Mouse (Mus musculus) heart, postnatal 36 days (tissue): ENCODE measurements around the gene Tekt3. TPM values are rescaled to one million over a fixed set of nuclear protein-coding genes. Genes with fewer than 3 reads are reported as not detected.

Experiments used
- DNase-seq, 2 experiments: peaks; one replicate each; pipeline ENCODE4 v3.0.0; 2021 to 2022
- intact Hi-C: fragments of 180-260 bp; cut with DNase I; formaldehyde crosslinking; loops from one replicate; pipeline ENCODE4 v1.15.1; 2025
- total RNA-seq, 2 experiments: library from RNA; stranded (reverse); gene quantifications; 2 replicates each; pipeline ENCODE4 v1.2.3; 2021

Tekt3 gene
- total RNA-seq, 2 experiments from 2014 or later = not detected

DNA sequence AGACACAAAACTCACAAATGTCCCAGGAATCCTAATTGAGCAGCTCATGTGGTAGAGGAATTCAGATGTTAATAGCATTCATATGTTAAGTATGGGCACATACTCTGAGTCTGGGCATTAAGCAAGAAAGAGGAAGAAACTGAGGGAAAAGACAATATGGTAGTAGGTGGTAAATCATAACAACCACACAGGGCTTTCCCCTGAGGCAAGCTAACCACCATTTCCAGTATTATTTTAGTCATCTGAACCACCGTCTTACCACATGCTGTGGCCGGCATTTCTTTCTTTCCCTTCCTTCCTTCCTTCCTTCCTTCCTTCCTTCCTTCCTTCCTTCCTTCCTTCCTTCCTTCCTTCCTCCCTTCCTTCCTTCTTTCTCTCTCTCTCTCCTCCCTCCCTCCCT lies 60.8 kb downstream of the Tekt3 start:
- DNase-seq = no peak
- intact Hi-C loops = no loop called here

DNA sequence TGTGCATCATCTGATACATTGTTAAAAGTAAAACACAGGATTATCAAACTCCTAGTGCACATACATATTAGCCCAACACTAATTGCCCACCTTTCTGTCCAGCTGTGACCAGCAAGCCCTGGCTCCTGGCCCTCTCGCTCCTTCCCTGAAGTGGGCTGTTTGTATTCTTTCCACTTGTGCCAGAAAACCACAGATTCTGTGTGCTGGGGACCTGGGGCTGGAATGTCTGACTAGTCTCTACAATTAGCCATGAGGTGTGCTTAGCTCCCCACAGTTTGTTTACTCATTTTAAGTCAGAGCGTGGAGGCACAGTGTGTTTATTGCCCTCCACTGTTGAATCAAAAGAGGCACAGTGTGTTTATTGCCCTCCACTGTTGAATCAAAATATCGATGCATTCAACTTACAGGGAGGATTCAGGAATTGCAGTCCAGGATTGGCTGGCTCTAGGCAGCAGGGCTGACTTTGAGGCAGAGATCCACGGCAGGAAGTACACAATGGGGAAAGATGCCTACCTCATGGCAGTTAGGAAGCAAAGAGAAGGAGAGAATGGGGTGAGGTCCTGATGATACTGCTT lies 61.4 kb downstream of the Tekt3 start:
- intact Hi-C loops = no loop called here
- DNase-seq = no peak

DNA sequence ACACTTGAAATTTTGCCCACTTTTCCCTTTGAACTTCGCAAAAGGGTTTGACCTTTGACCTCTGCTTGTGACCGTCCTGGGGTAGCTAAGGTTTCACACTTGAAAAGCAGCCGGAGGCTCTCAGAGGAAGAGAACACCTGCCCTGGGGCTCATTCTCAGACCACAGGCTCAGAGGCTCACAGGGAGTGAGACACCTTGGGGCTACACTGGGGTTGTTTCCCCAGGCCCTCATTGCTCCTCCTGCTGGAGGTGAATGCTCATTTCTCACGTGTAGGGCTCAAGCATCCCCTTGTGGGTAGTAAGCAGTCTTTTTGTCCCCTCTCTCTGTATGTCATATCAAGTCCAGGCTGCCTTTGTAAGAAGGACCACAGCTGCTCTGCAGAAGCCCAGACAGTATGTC lies 62.9 kb downstream of the Tekt3 start:
- DNase-seq = no peak
- intact Hi-C loops = no loop called here

DNA sequence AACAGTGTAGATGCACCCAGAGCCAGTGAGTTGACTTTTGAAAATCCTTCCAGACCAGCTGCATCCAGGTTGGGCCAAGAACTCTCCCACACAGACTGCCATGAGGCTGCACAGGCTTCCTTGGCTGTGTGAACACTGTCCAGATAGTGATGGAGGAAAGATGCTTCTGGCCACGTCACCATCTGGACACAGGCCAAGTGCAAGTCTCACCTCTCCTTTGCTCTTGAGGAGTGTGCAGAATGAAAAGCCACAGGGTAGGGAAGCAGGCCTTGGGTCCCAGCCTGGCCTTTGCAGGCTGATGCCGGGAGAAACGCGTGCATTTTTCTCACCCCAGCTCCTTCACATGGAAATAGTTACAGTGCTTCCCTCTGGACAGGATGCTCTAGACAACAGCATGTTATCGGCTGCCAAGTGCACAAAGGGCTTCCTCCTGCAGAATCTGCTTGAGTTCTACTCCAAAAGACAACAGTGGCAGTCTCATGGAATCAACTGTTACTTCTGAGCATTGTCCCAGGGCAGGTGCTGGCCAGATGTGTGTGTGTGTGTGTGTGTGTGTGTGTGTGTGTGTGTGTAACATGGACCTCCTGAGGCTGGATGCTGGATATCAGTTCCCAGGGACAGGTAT lies 64.5 kb downstream of the Tekt3 start:
- intact Hi-C loops = no loop called here
- peak in 1 of 2 experiments; percentile 63 for DNase-seq

DNA sequence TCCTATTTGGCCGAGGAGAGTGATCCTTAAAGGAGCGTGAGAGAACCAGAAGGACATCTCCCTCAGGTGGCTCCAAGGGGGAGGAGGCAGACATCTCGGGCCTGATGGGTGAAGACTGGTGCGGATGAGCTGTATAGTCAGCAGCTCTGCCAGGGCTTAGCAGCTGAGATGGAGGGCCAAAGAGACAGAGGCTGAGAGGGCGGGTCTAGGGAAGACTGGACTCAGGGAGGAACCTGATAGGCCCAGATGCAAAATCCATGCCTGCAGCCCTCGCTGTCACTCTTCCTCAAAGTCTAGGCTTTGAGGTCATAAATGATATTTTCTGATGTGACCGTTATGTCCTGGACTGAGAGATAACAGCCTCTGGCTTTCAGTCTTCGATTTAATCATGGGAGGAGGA lies 65.5 kb downstream of the Tekt3 start:
- DNase-seq = no peak
- intact Hi-C loops = no loop called here

DNA sequence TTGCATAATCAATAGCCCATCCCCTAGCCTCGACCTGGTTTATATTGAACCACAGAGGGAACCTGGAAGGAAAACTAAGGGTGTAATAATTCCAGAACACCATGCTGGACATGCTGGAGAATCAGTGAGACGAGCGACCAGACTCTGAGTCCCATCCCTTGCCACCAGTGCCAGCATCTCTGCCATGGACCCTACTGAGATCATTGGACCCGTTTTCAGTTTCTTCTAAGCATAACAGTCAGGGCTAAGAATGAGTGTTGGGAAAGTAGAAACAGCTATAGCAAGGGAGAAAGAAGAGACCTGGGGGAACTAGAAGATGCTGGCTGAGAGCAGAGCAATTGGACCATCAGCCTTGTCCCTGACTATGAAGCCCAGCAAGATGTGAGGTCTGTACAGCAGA lies 66.1 kb downstream of the Tekt3 start:
- DNase-seq = no peak
- intact Hi-C loops = no loop called here

DNA sequence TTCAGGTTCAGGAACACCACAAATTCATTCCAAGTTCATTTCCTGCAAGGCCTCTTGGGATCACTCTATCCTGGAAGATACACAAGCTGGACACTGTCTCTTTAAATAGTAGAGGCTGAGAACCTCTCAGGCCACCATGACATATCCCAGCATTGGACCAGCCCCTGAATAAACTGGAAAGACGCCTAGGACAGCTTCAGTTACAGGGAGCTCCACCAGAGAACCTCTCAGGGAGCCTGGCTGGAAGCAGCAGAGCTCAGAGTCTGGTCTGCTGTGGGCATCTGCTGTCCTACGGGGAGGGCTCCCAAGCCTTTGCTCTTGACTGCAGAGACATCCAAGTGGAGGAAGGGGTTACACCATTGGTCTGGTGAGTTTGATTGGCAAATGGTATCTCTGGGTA lies 67.3 kb downstream of the Tekt3 start, which contains the start of gene Pmp22:
TSS of gene Pmp22 (plus strand) at position 199 of the 400 bp plus-strand sequence.
- intact Hi-C loops = no loop called here
- peak in 1 of 2 experiments; percentile 63 for DNase-seq

DNA sequence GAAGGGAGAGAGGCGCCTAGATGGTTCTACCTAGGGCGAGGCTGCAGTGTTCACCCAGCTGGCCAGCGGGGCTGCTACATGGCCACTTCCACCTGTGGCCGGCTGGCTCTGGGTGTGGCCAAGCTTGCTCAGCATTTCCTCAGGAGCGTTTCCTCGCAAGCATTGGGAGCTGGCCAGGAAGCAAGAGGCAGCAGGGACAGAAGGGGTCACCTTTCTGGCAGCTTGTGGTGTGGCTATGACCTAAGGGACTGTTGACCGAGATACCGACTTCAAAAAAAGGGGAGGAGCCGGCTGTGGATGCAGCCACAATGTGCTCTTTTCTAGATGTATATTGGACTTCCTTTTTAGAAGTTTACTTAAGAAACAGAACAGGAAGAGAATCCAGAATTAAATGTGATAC lies 67.9 kb downstream of the Tekt3 start:
- intact Hi-C loops = no loop called here
- DNase-seq = peak; percentile 58 to 66

DNA sequence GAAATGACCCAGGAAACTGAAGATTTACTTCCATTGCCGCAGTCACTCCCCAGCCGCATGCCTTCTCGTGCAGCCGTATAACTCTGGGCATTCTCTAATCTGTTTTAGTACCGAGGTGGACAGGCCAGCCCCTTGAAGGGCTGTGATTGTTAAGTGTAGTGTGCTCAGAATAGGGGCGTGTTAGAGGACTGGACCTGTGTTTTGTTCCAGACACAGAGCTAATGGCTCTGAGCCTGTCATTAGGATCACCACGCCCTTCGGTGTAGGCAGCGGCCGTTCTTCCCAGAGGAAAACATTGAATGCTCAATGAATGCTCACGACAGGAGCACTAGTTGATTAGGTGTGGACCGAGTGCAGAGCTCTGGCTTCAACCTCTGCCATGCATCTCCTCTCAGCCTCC lies 68.4 kb downstream of the Tekt3 start:
- peak in 1 of 2 experiments; percentile 43 for DNase-seq
- intact Hi-C loops = loop anchor here (2.0 to 5.0 kb wide), 3 partner anchors 103 to 373 kb away; no protein-coding TSS in a partner anchor

DNA sequence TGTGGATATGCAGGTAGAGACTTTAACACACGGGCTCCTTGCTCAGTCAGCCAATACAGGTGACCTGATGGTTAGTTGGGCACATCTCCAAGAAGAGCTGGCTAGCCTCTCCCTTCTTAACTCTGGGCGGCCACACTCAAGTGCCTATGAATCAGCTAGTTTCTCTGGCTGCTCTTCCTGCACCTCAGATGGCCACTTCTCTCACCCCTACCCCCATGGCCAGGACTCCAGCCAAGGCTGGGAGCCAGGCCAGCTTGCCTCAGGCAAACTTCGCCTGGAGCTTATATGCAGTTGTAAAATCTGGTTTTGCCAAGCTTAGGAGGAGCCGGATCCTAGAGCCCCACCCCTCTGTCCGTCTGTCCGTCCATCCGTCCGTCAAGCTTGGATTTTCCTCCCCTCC lies 69.0 kb downstream of the Tekt3 start:
- DNase-seq = peak; percentile 85 to 86
- intact Hi-C loops = loop anchor here (2.0 to 5.0 kb wide), 3 partner anchors 104 to 373 kb away; no protein-coding TSS in a partner anchor

DNA sequence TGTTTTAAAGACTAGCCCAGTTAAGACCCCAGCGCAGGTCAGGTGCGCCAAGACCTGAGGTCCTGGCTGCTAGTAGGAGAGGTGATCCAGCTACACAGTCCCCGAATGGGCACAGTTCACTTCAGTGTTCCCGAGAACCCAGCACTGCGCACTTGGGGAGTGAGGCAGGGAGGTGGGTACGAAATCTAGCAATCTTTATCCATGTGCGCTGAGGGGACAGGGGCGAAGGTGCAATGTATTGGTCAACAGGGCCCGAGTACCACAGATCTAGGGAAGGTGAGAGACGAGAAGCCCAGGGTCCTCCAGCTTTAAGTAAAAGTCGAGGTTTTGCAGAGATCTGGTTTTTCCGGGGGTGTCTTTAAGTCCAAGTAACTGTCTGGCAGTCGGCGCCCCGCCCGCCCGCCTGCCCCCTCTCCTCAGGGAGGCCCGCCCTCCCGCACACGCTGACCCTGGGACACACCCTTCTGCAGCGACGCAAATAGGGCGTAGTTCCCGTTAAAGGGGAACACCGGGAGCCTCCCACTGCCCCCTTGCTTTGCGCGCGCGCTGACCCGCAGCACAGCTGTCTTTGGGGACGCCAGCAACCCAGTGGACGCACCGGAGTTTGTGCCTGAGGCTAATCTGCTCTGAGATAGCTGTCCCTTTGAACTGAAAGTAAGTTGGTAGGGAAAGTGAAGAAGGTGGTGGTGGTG lies 69.7 kb downstream of the Tekt3 start:
- intact Hi-C loops = loop anchor here (2.0 to 5.0 kb wide), 3 partner anchors 104 to 374 kb away; no protein-coding TSS in a partner anchor
- peak; percentile 81 to 82 for DNase-seq

DNA sequence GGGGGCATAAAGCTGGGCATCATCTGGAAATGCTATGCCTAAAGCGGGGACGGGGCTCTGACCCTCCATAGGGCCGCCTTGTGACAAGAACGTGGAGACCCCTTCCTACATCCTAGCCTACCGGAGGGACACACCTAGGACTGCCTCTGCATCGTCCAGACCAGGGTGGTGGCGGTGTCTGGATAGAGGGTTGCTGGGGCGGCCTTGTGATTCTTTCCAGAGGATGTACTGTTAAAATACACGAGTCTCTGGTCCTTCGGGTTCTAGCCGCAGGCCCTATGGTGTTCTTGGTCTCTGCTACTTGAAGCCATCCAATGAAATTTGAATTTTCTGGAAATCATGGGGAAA lies 70.2 kb downstream of the Tekt3 start:
- intact Hi-C loops = loop anchor here (2.0 to 5.0 kb wide), 3 partner anchors 105 to 374 kb away; no protein-coding TSS in a partner anchor
- DNase-seq = no peak

DNA sequence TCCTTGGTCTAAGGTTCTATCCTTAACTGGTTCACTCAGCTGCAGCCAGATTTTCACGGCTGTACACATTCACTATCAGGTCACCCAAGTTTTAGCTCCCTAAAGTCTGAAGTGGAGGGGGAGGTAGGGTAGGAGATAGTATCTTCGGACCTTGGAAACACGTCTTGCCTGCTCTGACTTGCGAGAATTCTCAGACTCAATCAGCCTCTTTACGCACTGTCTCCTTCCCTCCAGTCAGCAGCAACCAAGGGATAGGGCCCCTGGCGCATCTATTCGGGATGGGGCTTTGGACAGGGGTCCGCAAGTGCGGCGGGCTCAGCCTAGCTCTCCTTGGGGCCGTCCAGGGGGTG lies 70.7 kb downstream of the Tekt3 start:
- DNase-seq = no peak
- intact Hi-C loops = loop anchor here (5.0 kb wide), 1 partner anchor 375 kb away; no protein-coding TSS in a partner anchor

DNA sequence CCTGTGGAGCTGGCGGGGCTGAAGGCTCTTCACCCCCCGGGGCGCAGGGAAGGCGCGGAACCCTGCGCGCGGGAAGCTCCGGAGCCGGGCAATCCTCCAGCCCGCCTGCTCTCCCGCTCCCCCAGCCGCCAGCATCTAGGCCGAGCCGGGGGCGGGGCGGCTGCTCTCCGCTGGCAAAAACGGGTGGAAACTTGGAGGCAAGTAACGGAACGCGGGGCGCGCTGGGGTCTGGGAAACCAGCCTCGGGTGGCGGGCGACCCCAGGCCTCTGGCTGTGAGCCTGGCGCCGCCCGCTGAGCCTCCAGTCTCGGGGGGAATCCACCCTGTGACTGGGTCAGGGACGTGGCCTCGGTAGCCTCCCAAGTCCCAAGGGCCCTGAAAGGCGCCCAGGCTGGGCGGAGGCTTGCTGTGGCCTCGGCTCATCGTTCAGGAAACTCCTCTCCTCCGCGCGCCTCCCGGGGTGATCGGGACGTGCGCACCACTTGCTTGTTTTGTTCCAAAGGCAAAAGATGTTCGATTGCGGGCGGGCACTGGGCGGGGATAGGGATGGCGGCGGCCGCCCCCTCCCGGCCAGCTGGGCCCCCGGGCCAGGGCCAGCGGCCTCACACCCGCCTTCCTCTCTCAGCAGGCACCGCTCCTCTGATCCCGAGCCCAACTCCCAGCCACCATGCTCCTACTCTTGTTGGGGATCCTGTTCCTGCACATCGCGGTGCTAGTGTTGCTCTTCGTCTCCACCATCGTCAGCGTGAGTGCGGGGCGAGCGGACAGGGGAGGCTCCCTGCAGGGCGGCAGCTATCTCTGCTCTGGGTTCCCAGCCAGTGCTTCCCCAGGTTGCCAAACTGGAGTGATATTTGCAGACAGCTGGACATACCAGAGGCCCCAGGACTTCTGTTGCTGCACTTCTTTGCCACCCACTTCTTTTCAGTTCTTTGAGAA lies 71.3 kb downstream of the Tekt3 start:
- intact Hi-C loops = loop anchor here (5.0 kb wide), 1 partner anchor 375 kb away; no protein-coding TSS in a partner anchor
- DNase-seq = peak; percentile 81 to 87

DNA sequence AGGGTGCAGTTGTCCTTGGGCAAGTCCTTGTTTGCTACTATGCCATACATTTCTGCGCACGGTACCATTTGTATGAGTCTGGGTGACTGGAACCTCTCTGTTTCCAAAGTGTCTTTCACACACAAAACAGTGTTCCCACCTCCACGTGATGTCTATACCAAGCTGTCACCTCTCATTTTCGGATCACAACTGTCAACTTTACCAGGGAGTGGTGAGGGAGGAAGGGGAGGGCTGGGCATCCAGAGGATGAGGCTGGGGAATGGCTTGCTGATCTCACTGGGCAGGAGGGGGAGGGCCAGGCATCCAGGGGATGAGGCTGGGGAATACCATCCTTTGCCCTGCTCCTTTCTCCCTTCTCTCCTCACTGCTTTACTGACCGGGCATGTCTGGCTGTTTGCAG lies 72.6 kb downstream of the Tekt3 start:
- intact Hi-C loops = loop anchor here (2.0 to 5.0 kb wide), 2 partner anchors 19 to 377 kb away; no protein-coding TSS in a partner anchor
- DNase-seq = no peak

DNA sequence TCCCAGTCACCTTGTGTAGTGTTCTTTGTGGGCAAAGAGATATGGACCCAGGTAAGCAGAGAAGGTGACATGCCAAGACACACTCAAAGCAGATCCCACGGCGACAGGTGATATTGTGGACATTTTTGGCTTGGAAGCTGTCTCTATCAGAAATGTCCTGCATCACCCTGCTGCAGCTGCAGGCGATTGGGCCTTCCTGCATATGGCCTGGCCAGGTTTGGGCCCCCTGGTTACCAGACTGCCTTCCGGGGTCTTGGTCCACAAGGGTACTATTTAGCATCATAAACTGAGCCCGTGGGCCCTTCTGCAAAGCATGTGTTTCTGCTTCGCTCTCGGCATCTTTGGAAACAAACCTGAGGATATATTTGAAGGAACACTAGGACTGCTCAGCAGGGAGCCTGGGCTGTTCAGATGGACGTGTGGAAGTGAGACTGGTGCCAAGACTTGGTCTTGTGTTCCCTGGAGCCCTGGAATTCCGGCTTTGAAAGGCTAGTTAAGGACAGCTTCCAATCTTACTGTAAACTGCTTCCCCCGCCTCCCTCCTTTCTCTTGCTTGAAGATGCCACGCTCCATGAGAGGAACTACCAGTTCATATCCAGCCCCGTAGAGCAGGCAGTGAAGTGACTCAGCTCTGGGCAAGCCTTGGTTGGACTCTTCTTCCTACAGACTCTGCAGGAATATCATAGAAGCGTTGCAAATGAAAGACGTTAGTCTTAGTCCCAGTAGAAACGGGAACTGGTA lies 73.5 kb downstream of the Tekt3 start:
- intact Hi-C loops = loop anchor here (1.0 to 5.0 kb wide), 5 partner anchors 20 to 378 kb away; partner anchors contain the start of gene Trim16
- DNase-seq = no peak

DNA sequence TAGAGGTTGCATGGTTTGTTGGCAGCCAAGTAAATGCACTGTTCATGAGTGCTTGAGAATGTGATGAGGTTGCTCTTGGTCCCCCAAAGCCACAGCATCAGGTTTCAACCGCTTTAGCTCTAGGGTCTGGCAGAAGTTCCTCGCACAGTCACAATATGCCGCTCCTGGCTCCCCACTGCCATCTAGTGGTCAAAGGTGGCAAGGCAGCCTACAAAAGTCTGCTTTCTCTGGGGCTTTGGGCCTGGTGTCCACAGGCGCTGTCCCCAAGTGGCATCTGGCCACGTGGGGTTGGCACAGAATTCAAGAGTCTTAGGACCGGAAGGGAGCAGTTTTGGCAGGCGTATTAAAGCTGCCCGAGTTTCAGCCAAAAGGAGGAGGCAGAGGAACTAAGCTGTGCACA lies 74.2 kb downstream of the Tekt3 start:
- DNase-seq = peak; percentile 98 to 99
- intact Hi-C loops = loop anchor here (1.0 to 5.0 kb wide), 4 partner anchors 21 to 313 kb away; partner anchors contain the start of gene Trim16

DNA sequence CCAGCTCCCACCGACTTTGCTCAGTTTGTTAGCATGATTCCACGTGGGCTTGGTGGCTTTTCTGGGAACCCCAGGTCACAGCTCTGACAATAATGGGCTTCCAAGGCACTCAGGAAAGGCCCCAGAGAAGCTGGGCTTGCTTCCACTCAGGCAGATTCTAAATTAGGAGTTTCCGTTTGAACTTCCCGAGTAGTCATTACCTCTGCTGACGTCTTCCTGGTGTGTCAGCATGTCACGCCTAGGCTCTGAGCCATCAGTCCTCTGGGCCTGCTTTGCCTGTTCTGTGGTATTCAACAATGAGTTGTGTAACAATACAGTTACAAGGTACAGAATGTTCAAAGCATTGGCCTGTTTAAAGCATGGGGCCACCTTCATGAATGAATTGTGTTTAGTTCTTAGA lies 74.8 kb downstream of the Tekt3 start:
- DNase-seq = peak; percentile 73
- intact Hi-C loops = loop anchor here (5.0 kb wide), 2 partner anchors 36 to 314 kb away; partner anchors contain the start of gene Trim16

DNA sequence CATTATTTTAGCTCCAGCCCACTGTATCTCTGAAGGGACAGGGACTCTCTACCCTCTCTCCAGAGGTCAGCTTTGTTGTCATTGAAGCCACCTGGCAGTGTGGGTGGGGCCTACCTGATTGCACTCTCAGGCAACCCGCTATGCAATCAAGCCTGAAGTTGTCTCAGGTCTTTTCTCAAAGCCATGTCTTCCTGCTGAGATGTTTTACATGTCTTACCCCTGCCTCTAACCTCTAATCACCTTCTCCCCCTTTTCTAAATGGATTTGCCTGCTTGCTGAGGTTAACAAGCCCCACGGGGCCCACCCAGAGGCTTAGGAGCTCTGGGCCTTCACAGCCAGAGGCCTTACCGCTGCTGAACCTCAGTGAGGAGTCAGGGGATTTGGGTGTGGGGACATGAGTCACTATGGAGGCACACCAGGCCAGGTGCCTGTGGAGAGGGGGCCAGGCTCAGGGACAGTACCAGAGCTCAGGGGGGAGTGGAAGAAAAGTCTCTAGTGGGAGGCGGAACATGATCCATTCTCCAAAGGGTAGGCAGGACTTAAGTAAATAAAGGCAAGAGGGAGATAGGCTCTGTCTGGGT lies 75.5 kb downstream of the Tekt3 start:
- DNase-seq = no peak
- intact Hi-C loops = loop anchor here (5.0 kb wide), 2 partner anchors 35 to 315 kb away; partner anchors contain the start of gene Trim16
